Mouse (Mus musculus): ENCODE data around the gene Tcl1b3. TPM values are rescaled to one million over a fixed set of nuclear protein-coding genes. Genes with fewer than 3 reads are reported as not detected.

Gene Tcl1b3
- polyA plus RNA-seq, 1 experiment from 2014 or later: not detected

- H3K27me3 ChIP-seq (ENCODE audit: control insufficient read depth, insufficient read depth, low read length): no peaks in the 10 kb centered on the region
- H3K4me3 ChIP-seq (ENCODE audit: low read depth, low read length): no peak overlapping the region
- WGBS: 94% methylated on average over 7 of the region's 7 CpGs
- no peak overlapping the region for H3K9ac ChIP-seq (ENCODE audit: low read length)
- no peaks in the 10 kb centered on the region for H3K9me3 ChIP-seq (ENCODE audit: control insufficient read depth, low read length)
- H3K4me1 ChIP-seq (ENCODE audit: control insufficient read depth, insufficient read depth, low read length): no peaks in the 10 kb centered on the region
- no peaks in the 10 kb centered on the region for H3K36me3 ChIP-seq (ENCODE audit: control insufficient read depth, insufficient read depth, low read length)
- ATAC-seq (ENCODE audit: insufficient read depth, low FRiP score, low TSS enrichment) (no peak), DNase-seq (ENCODE audit: low spot score) (no peak)
- no peak overlapping the region for H3K27ac ChIP-seq (ENCODE audit: low read depth, low read length)
- no peak overlapping the region for H3K4me2 ChIP-seq (ENCODE audit: low read depth)
These were observed 26.4 kb downstream of the Tcl1b3 start for GRCm38 (mm10) chr12:105217101-105217760.

- WGBS: 94% methylated on average over 22 of the region's 22 CpGs
- no peak within 1 kb of the TSS for H3K4me2 ChIP-seq (ENCODE audit: low read depth)
- H3K4me3 ChIP-seq (ENCODE audit: low read depth, low read length): no peak within 1 kb of the TSS
- ATAC-seq (ENCODE audit: insufficient read depth, low FRiP score, low TSS enrichment): no peak
- H3K9ac ChIP-seq (ENCODE audit: low read length): no peak within 1 kb of the TSS
- no peaks in the 10 kb centered on the region for H3K36me3 ChIP-seq (ENCODE audit: control insufficient read depth, insufficient read depth, low read length)
- no peaks in the 10 kb centered on the region for H3K4me1 ChIP-seq (ENCODE audit: control insufficient read depth, insufficient read depth, low read length)
- DNase-seq (ENCODE audit: low spot score): no peak
- no peaks in the 10 kb centered on the region for H3K9me3 ChIP-seq (ENCODE audit: control insufficient read depth, low read length)
- no peaks in the 10 kb centered on the region for H3K27me3 ChIP-seq (ENCODE audit: control insufficient read depth, insufficient read depth, low read length)
- no peak within 1 kb of the TSS for H3K27ac ChIP-seq (ENCODE audit: low read depth, low read length)
These were observed 31.9 kb downstream of the Tcl1b3 start, which contains the start of gene Tcl1 for GRCm38 (mm10) chr12:105222601-105223319. Tcl1 (minus strand) TSS chr12:105222793.

- Histone ChIP-seq H3K27ac (ENCODE audit: low read depth, low read length) (no peak overlapping the region), H3K4me2 (ENCODE audit: low read depth) (no peak overlapping the region), H3K4me1 (ENCODE audit: control insufficient read depth, insufficient read depth, low read length) (no peaks in the 10 kb centered on the region), H3K9ac (ENCODE audit: low read length) (no peak overlapping the region), H3K9me3 (ENCODE audit: control insufficient read depth, low read length) (no peaks in the 10 kb centered on the region), H3K36me3 (ENCODE audit: control insufficient read depth, insufficient read depth, low read length) (no peaks in the 10 kb centered on the region), H3K27me3 (ENCODE audit: control insufficient read depth, insufficient read depth, low read length) (no peaks in the 10 kb centered on the region), H3K4me3 (ENCODE audit: low read depth, low read length) (no peak overlapping the region)
- 51% methylated on average over 16 of the region's 16 CpGs for WGBS
- DNase-seq (ENCODE audit: low spot score) (no peak), ATAC-seq (ENCODE audit: insufficient read depth, low FRiP score, low TSS enrichment) (no peak)
These were observed 33.9 kb downstream of the Tcl1b3 start for GRCm38 (mm10) chr12:105224621-105225320.

GRCm38 (mm10) chr12:105234362-105234761, 43.5 kb downstream of the Tcl1b3 start:
- Histone ChIP-seq H3K27ac (ENCODE audit: low read depth, low read length) (no peak overlapping the region), H3K4me2 (ENCODE audit: low read depth) (no peak overlapping the region), H3K9ac (ENCODE audit: low read length) (no peak overlapping the region), H3K4me1 (ENCODE audit: control insufficient read depth, insufficient read depth, low read length) (no peaks in the 10 kb centered on the region), H3K36me3 (ENCODE audit: control insufficient read depth, insufficient read depth, low read length) (no peaks in the 10 kb centered on the region), H3K27me3 (ENCODE audit: control insufficient read depth, insufficient read depth, low read length) (no peaks in the 10 kb centered on the region), H3K4me3 (ENCODE audit: low read depth, low read length) (no peak overlapping the region), H3K9me3 (ENCODE audit: control insufficient read depth, low read length) (no peaks in the 10 kb centered on the region)
- ATAC-seq (ENCODE audit: insufficient read depth, low FRiP score, low TSS enrichment) (no peak), DNase-seq (ENCODE audit: low spot score) (no peak)
- WGBS: 78% methylated on average over 11 of the region's 11 CpGs

GRCm38 (mm10) chr12:105235091-105235490, 44.2 kb downstream of the Tcl1b3 start:
- Histone ChIP-seq H3K9ac (ENCODE audit: low read length) (no peak overlapping the region), H3K27me3 (ENCODE audit: control insufficient read depth, insufficient read depth, low read length) (no peaks in the 10 kb centered on the region), H3K36me3 (ENCODE audit: control insufficient read depth, insufficient read depth, low read length) (no peaks in the 10 kb centered on the region), H3K27ac (ENCODE audit: low read depth, low read length) (no peak overlapping the region), H3K9me3 (ENCODE audit: control insufficient read depth, low read length) (no peaks in the 10 kb centered on the region), H3K4me1 (ENCODE audit: control insufficient read depth, insufficient read depth, low read length) (no peaks in the 10 kb centered on the region), H3K4me2 (ENCODE audit: low read depth) (no peak overlapping the region), H3K4me3 (ENCODE audit: low read depth, low read length) (no peak overlapping the region)
- no peak for DNase-seq (ENCODE audit: low spot score)
- ATAC-seq (ENCODE audit: insufficient read depth, low FRiP score, low TSS enrichment): no peak
- WGBS: 88% methylated on average over 3 of the region's 3 CpGs

- Histone ChIP-seq H3K4me1 (ENCODE audit: control insufficient read depth, insufficient read depth, low read length) (no peaks in the 10 kb centered on the region), H3K4me2 (ENCODE audit: low read depth) (no peak overlapping the region), H3K27ac (ENCODE audit: low read depth, low read length) (no peak overlapping the region), H3K9ac (ENCODE audit: low read length) (no peak overlapping the region), H3K9me3 (ENCODE audit: control insufficient read depth, low read length) (peaks cover 2% of the 10 kb centered on the region; the same call in 1 of the 2 replicates), H3K4me3 (ENCODE audit: low read depth, low read length) (no peak overlapping the region), H3K27me3 (ENCODE audit: control insufficient read depth, insufficient read depth, low read length) (no peaks in the 10 kb centered on the region), H3K36me3 (ENCODE audit: control insufficient read depth, insufficient read depth, low read length) (no peaks in the 10 kb centered on the region)
- ATAC-seq (ENCODE audit: insufficient read depth, low FRiP score, low TSS enrichment) (no peak), DNase-seq (ENCODE audit: low spot score) (no peak)
- WGBS: 88% methylated on average over 9 of the region's 9 CpGs
These were observed 48.2 kb downstream of the Tcl1b3 start for GRCm38 (mm10) chr12:105239060-105239459.

Other genes starting within 250 kb of the Tcl1b3 start
- gene Syne3, start 181.2 kb upstream of the Tcl1b3 start, polyA plus RNA-seq (2014; fragmentation: Nextera tagmentation; extraction: Ambion mirVana): 0.05 and 0.18 TPM in 2 replicates
- gene Glrx5, start 158.4 kb upstream of the Tcl1b3 start, polyA plus RNA-seq (2014; fragmentation: Nextera tagmentation; extraction: Ambion mirVana): 192 and 194 TPM in 2 replicates
- not detected in 2 replicates for gene Tcl1b2, start 45.0 kb upstream of the Tcl1b3 start, polyA plus RNA-seq (2014; fragmentation: Nextera tagmentation; extraction: Ambion mirVana)
- gene Tcl1b1, start 31.4 kb upstream of the Tcl1b3 start, polyA plus RNA-seq (2014; fragmentation: Nextera tagmentation; extraction: Ambion mirVana): not detected in 2 replicates
- gene Tcl1b5, start 14.7 kb upstream of the Tcl1b3 start, polyA plus RNA-seq (2014; fragmentation: Nextera tagmentation; extraction: Ambion mirVana): not detected in 2 replicates
- not detected in 2 replicates for gene Tcl1b4, start 10.9 kb downstream of the Tcl1b3 start, polyA plus RNA-seq (2014; fragmentation: Nextera tagmentation; extraction: Ambion mirVana)
- not detected in 2 replicates for gene Tcl1, start 31.8 kb downstream of the Tcl1b3 start, polyA plus RNA-seq (2014; fragmentation: Nextera tagmentation; extraction: Ambion mirVana)
- 0.51 and 0.77 TPM in 2 replicates for gene Tunar, start 142.8 kb downstream of the Tcl1b3 start, polyA plus RNA-seq (2014; fragmentation: Nextera tagmentation; extraction: Ambion mirVana)

Measured in neural tube, embryonic 11.5 days (tissue).